Mouse (Mus musculus) cerebellum, adult 2 months (tissue): Measurements from ENCODE around the gene Olfml2b. TPM values are rescaled to one million over a fixed set of nuclear protein-coding genes. Genes with fewer than 3 reads are reported as not detected.
A peak's percentile ranks its signal among the peaks of the same experiment; 100 is the strongest.

Source experiments
- DNase-seq, 2 experiments: peaks; one replicate each; pipeline ENCODE4 v3.0.0; 2021
- H3K27ac ChIP-seq: fragments of 200-500 bp; 2 replicates; pipeline ENCODE4 v1.5.1; 2012; ENCODE audit warnings: low read length, control low read depth, inconsistent platforms; ENCODE audit not compliant: insufficient read depth
- H3K27me3 ChIP-seq: fragments of 200-500 bp; 2 replicates; pipeline ENCODE4 v1.6.1; 2012; ENCODE audit warnings: inconsistent platforms, mild to moderate bottlenecking, low read length, moderate library complexity; ENCODE audit not compliant: control insufficient read depth, insufficient read depth
- H3K4me1 ChIP-seq: fragments of 200-500 bp; 2 replicates; pipeline ENCODE4 v1.6.1; 2011; ENCODE audit warnings: low read length; ENCODE audit not compliant: control insufficient read depth, insufficient read depth
- H3K4me3 ChIP-seq: fragments of 200-500 bp; replicated peaks from 2 replicates; pipeline ENCODE3; 2011; ENCODE audit warnings: mild to moderate bottlenecking, low read depth, low read length, control low read depth; ENCODE audit not compliant: insufficient read depth
- CTCF ChIP-seq: fragments of 200-500 bp; IDR thresholded peaks from 2 replicates; pipeline ENCODE4 v1.5.1; 2011; ENCODE audit warnings: low read depth, mild to moderate bottlenecking, control low read depth, low read length, moderate library complexity, borderline replicate concordance; ENCODE audit not compliant: insufficient read depth
- POLR2A ChIP-seq: fragments of 200-500 bp; IDR thresholded peaks from 2 replicates; pipeline ENCODE4 v1.6.1; 2011; ENCODE audit warnings: low read length, control low read depth, borderline replicate concordance; ENCODE audit not compliant: insufficient read depth
- WGBS: fragments of 180-500 bp; shearing (Covaris S2); methylation state at CpG from one replicate; pipeline ENCODE4 v1.1.7; 2018; 5-methylcytosine and 5-hydroxymethylcytosine counted together
- polyA plus RNA-seq: library from polyadenylated mRNA; depleted of rRNA; stranded (reverse); fragments of >200 nt; gene quantifications from 2 replicates; pipeline ENCODE4 v1.2.3, GENCODE M21; 2012

Gene Olfml2b
- polyA plus RNA-seq, 1 experiment, result 3.8 TPM

DNA sequence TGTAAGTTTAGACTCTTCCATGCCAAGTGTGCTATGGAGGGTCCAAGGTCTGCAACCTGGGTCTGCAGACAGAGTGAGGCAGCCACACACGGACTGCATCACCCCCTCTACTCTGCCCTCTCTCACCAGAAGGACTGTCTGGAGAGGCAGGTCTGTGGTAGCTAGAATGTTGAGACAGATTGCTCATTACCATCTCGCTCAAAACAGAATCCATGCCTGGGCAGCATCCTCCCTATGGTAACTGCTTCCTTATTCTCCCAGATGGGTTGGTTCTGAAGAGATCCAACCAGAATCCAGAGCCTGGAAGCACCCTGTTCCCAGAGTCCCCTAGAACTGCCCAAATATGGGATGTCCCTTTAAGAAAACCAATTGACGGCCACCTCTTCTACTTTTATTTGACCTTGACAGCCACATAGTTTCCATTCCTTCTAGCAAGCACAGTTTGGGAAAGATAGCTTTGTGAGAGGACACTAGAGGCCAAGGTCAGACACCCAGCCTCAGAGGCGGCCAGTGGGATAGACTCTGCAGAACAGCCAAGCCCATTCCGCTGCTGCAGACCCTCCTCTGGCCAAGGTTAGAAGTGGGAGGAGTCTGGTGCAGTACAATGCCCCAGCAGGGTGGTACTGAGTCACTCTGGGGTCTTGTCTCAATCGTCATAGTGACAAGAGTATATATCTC is 6.9 kb downstream of the Olfml2b start:
- TF ChIP-seq POLR2A (no peak), CTCF (no peak)
- no peak overlapping the region for H3K4me3 ChIP-seq
- no peaks in the 10 kb centered on the region for H3K27me3 ChIP-seq
- H3K27ac ChIP-seq, result no peak overlapping the region
- WGBS, result 78% methylated on average over 6 of the region's 6 CpGs
- DNase-seq, result no peak
- H3K4me1 ChIP-seq, result peaks cover 17% of the 10 kb centered on the region

DNA sequence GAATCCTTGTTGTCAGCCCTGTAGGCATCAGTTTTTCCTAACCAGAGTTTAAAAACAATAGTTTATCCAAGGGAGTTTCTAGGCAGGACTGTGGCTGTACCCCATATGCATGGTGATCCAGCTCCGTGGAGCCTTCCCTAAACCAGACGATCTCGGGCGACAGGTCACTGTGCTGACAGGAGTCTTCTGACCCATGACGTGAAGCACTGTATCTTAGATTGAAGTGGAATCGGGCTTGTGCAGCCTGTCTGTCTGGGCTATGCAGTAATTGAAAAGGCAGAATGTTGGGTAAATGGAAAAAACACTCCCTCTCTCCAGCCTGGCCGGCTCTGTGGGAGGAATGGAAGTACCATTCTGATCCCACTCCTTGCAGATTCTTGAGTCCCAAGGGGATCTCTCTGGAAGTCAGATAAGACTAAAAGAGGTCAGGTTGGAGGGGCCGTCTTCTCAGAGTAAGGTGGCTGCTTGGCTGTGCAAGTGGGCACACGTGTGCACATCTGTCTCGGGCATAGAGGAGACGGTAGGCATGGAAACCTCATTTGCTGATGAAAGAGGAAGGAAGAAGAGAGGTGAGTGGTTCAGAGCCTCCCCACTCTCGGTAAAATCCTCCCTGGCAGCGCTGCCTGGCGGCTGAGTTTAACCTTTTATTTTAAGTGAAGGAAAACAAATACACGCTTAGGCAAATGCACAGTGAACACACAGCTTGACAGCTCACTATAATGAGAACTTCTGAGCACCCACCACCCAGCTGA is 7.8 kb downstream of the Olfml2b start:
- TF ChIP-seq CTCF, result no peak
- no peak for TF ChIP-seq POLR2A
- no peaks in the 10 kb centered on the region for H3K27me3 ChIP-seq
- no peak for DNase-seq
- no peak overlapping the region for H3K27ac ChIP-seq
- no peak overlapping the region for H3K4me3 ChIP-seq
- WGBS, result 88% methylated on average over 15 of the region's 15 CpGs
- H3K4me1 ChIP-seq, result peaks cover 23% of the 10 kb centered on the region

DNA sequence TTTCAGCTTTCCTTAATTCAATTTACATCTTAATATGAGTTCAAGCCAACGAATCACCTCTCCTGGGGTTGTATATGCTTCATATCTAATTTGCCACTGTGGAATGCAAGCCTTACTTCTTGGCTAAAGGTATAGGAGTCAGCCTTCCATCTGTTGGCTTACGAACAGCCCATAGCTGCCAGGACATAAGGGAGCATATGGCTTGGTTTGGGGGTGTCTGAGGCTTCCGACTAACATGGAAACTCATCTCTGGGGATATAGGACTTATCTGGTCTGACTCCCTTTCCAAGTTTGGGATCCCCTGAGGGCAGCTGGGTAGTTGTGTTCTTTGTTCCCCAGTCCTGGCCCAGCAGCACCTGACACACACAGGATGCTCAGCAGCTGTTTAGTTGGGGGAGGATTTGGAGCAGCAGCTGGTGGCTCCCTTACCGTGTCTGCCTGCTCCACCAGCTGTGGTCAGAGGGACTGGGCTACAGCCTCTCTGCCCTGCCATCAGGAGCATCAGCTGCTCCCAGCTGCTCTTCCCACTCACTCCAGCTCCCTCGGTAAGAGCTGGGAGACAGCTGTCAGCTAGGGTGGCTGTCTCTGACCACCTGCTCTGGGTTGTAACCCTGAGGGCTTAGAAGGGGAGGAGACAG is 11.1 kb downstream of the Olfml2b start:
- peak in 1 of 2 experiments; percentile 35 for DNase-seq
- TF ChIP-seq POLR2A, result no peak
- TF ChIP-seq CTCF, result no peak
- Histone ChIP-seq H3K27me3 (no peaks in the 10 kb centered on the region), H3K4me1 (peaks cover 14% of the 10 kb centered on the region), H3K4me3 (no peak overlapping the region), H3K27ac (no peak overlapping the region)
- 32% methylated on average over 5 of the region's 5 CpGs for WGBS

DNA sequence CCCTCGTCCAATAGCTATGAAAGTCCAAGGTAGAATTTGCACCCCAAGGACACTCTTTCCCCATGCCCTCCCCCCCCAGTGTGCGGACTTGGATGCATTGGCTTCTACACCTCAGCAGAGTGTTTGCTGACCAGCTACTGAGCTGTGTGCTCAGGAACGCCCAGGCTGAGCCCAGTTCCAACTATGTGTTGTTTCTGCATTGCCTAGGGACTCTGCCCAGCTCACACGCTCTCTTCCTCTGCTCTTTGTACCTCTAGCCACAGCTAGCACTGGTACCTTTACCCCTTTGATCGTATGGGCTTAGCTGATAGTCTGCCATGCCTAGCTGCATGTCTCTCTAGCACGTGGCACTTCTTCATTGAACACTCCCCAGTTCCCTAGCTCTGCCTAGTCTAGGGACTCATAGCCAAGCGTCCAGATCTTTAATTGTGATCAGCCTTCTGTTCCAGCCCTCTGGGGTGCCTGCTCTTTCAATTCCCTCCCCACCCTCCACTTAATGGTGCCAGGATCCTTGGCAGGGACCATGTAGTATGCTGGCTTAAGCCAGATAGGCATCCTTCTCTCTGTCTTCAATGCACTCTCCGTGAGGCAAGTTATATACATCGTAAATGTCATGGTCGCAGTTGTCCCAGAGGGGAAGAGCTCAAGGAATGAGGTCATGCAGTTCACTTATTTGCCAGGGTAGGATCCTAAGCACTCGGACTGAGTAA is 12.3 kb downstream of the Olfml2b start:
- H3K27ac ChIP-seq, result no peak overlapping the region
- peaks cover 14% of the 10 kb centered on the region for H3K4me1 ChIP-seq
- H3K27me3 ChIP-seq, result no peaks in the 10 kb centered on the region
- H3K4me3 ChIP-seq, result no peak overlapping the region
- 70% methylated on average over 11 of the region's 11 CpGs for WGBS
- DNase-seq, result no peak
- TF ChIP-seq CTCF (no peak), POLR2A (no peak)

DNA sequence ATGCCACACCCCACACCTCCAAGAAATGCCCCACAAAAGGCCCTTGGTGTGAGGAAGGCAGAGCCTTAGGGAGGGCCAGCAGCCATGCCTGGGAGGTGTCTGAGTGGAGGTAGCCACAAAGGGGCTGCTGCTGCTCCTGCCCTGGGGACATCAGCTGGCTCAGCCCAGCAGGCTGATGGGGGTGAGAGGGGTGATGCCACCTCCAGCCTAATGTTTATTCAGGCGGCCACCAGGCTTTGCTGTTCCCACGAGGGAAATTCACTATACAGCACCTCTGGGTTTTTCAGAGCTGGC is 12.8 kb downstream of the Olfml2b start:
- TF ChIP-seq CTCF (no peak), POLR2A (no peak)
- H3K27me3 ChIP-seq, result no peaks in the 10 kb centered on the region
- peaks cover 14% of the 10 kb centered on the region for H3K4me1 ChIP-seq
- 92% methylated on average over 2 of the region's 2 CpGs for WGBS
- DNase-seq, result no peak
- no peak overlapping the region for H3K4me3 ChIP-seq
- no peak overlapping the region for H3K27ac ChIP-seq

DNA sequence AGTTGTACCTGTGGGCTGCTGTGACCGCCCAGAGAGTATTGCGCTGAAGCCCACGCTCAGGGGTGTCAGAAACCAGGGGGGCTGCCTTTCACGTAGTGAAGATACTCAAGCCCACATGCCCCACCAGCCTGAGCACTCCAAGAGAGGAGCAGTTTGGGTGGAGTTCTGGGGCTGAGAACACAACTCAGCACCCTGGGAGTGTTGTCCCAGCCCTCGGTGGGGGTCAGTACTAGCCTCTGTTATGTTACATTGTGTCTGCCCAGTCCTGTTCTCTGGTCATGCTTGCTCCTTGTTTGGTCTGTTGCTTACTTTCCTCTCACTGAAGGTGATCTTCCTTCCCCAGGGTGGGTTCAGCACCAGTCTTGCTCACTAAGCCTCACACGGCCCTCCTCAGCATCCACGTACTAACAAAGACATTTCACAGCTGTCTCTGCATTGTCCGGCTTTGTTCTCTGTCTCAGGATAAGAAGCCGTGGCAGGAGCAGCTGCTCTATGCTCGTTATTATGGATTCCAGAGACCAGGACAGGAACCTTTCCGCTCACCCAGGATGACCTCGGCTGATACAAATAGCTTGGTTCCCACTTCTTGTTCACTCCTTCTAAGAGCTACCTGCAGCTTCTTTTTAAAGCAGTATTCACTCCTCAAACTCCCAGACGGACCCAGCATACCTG is 13.4 kb downstream of the Olfml2b start:
- Histone ChIP-seq H3K4me1 (peaks cover 14% of the 10 kb centered on the region), H3K27ac (no peak overlapping the region), H3K27me3 (no peaks in the 10 kb centered on the region), H3K4me3 (no peak overlapping the region)
- 88% methylated on average over 13 of the region's 13 CpGs for WGBS
- TF ChIP-seq CTCF (no peak), POLR2A (no peak)
- DNase-seq, result no peak

DNA sequence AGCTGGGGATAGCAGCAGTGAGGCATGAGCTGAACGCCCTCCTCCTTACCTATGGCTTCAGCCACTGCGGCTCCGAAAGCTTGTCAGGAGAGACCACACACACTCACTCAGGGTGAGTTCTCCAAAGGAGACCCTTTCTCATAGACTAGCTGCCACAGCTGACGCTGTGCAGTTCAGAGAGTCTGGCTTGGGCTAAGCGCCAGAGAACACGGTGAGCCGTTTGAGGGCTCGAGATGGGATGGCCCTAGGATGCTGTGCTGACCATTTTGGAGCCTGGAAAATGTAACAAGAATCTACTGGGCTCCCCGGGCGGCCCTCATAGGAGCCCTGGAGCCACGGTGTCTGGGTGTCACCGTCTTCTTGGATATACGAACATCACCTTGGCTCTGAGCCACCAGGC is 14.9 kb downstream of the Olfml2b start:
- H3K27ac ChIP-seq, result no peak overlapping the region
- 36% methylated on average over 13 of the region's 13 CpGs for WGBS
- no peak for DNase-seq

More for the DNA sequence above, 14.9 kb downstream of the Olfml2b start:
- Histone ChIP-seq H3K27me3 (no peaks in the 10 kb centered on the region), H3K4me1 (peaks cover 14% of the 10 kb centered on the region), H3K4me3 (no peak overlapping the region)
- TF ChIP-seq POLR2A, result no peak
- TF ChIP-seq CTCF, result no peak
